Mouse (Mus musculus) brain, embryonic 14.5 days (tissue): ENCODE measurements at regions not wholly inside any gene's neighbourhood (a gene's known extent, or its start where the extent isn't known, plus 50 kb on each side); places are given as distances from the start of the nearest gene placed in this dataset.

Experiments used
- CTCF ChIP-seq: fragments of 200-500 bp; IDR thresholded peaks from 2 replicates; pipeline ENCODE4 v1.5.1; 2012; ENCODE audit warnings: inconsistent platforms, mild to moderate bottlenecking, moderate library complexity, borderline replicate concordance; ENCODE audit not compliant: insufficient read depth, insufficient read length; ENCODE audit errors: extremely low read depth
- POLR2A ChIP-seq: fragments of 200-500 bp; IDR thresholded peaks from 2 replicates; pipeline ENCODE4 v1.6.1; 2012; ENCODE audit warnings: mild to moderate bottlenecking, inconsistent platforms, borderline replicate concordance; ENCODE audit not compliant: poor library complexity, insufficient read depth, insufficient read length, severe bottlenecking; ENCODE audit errors: extremely low read depth

DNA sequence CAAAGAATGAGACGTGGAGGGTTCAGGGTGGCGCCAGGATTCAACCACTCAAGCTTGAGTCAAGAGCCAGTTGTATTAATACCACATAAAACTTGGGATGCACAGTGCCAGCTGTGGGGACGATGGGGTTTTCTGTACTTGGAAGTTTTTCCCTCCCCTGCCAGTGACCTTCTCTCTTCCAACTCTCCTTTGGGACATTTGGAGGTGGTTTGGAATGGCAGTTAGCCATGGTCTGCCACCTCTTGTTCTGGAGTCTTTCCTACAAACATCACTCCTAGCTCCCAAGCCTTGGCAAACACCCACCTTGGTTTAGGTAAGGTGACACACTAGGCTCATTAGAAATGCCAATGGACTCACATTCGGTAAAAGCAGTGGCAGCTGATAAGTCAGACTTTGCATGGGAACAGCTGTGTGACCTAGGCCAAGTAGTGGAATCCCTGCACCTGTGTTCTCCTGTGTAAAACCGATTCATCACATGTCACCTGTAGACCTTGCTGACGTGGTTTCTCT is 84.1 kb upstream of the Slc25a13 start:
- TF ChIP-seq CTCF = no peak
- no peak for TF ChIP-seq POLR2A
